Mouse (Mus musculus) bone marrow, adult 2 months (tissue): Measurements from ENCODE around the gene Hibch. TPM values are rescaled to one million over a fixed set of nuclear protein-coding genes. Genes with fewer than 3 reads are reported as not detected.

Source experiments
- H3K27ac ChIP-seq: fragments of 200-500 bp; 2 replicates; pipeline ENCODE4 v1.5.1; 2012; ENCODE audit warnings: low read depth, mild to moderate bottlenecking, control low read depth, inconsistent platforms, low read length; ENCODE audit not compliant: control insufficient read depth, poor library complexity, insufficient read depth
- H3K4me1 ChIP-seq: fragments of 200-500 bp; 2 replicates; pipeline ENCODE4 v1.6.1; 2011; ENCODE audit warnings: low read length; ENCODE audit not compliant: control insufficient read depth, insufficient read depth
- H3K4me3 ChIP-seq: fragments of 200-500 bp; replicated peaks from 2 replicates; pipeline ENCODE3; 2011; ENCODE audit warnings: mild to moderate bottlenecking, low read depth, low read length, control low read depth; ENCODE audit not compliant: control insufficient read depth
- CTCF ChIP-seq: fragments of 200-500 bp; IDR thresholded peaks from 2 replicates; pipeline ENCODE4 v1.5.1; 2011; ENCODE audit warnings: low read length, control low read depth; ENCODE audit not compliant: control insufficient read depth, insufficient read depth
- POLR2A ChIP-seq: fragments of 200-500 bp; IDR thresholded peaks from 2 replicates; pipeline ENCODE4 v1.6.1; 2011; ENCODE audit warnings: low read depth, mild to moderate bottlenecking, control low read depth, low read length, borderline replicate concordance; ENCODE audit not compliant: control insufficient read depth
- WGBS: fragments of 180-500 bp; shearing (Covaris S2); methylation state at CpG from one replicate; pipeline ENCODE4 v1.1.7; 2018; 5-methylcytosine and 5-hydroxymethylcytosine counted together
- polyA plus RNA-seq: library from polyadenylated mRNA; stranded (reverse); fragments of >200 nt; gene quantifications from 2 replicates; pipeline ENCODE4 v1.2.4, GENCODE M21; 2011; ENCODE audit warnings: low replicate concordance; ENCODE audit not compliant: missing spikeins, insufficient read depth, insufficient read length

The Hibch gene
- polyA plus RNA-seq, 1 experiment = 8.8 TPM

GRCm38 (mm10) chr1:52934494-52934893 lies 89.8 kb downstream of the Hibch start:
- Histone ChIP-seq H3K27ac (no peak overlapping the region), H3K4me1 (no peaks in the 10 kb centered on the region), H3K4me3 (no peak overlapping the region)
- 83% methylated on average over 5 of the region's 5 CpGs for WGBS
- TF ChIP-seq CTCF (no peak), POLR2A (no peak)

- 83% methylated on average over 1 of the region's 1 CpGs for WGBS
- TF ChIP-seq CTCF (no peak), POLR2A (no peak)
- H3K4me1 ChIP-seq = no peaks in the 10 kb centered on the region
These were observed 94.3 kb downstream of the Hibch start for GRCm38 (mm10) chr1:52939021-52939420.

GRCm38 (mm10) chr1:52947895-52948294 lies 103.2 kb downstream of the Hibch start:
- WGBS = 79% methylated on average over 5 of the region's 5 CpGs
- H3K4me1 ChIP-seq = no peaks in the 10 kb centered on the region; the same call in 1 of the 2 replicates
- no peak overlapping the region for H3K4me3 ChIP-seq
- no peak for TF ChIP-seq POLR2A
- TF ChIP-seq CTCF = no peak
- H3K27ac ChIP-seq = no peak overlapping the region

More at GRCm38 (mm10) chr1:52939021-52939420, 94.3 kb downstream of the Hibch start:
- H3K27ac ChIP-seq = no peak overlapping the region
- no peak overlapping the region for H3K4me3 ChIP-seq

- Histone ChIP-seq H3K4me3 (no peak overlapping the region), H3K4me1 (no peaks in the 10 kb centered on the region; the same call in 1 of the 2 replicates), H3K27ac (no peak overlapping the region)
- 8% methylated on average over 5 of the region's 5 CpGs for WGBS
- TF ChIP-seq CTCF (no peak), POLR2A (no peak)
These were observed 106.6 kb downstream of the Hibch start for GRCm38 (mm10) chr1:52951146-52951868.

- Histone ChIP-seq H3K4me1 (no peaks in the 10 kb centered on the region; the same call in 1 of the 2 replicates), H3K27ac (no peak overlapping the region), H3K4me3 (no peak overlapping the region)
- 9% methylated on average over 5 of the region's 5 CpGs for WGBS
- TF ChIP-seq POLR2A (no peak), CTCF (no peak)
These were observed 107.4 kb downstream of the Hibch start for GRCm38 (mm10) chr1:52952143-52952542.

- Histone ChIP-seq H3K4me1 (no peaks in the 10 kb centered on the region; the same call in 1 of the 2 replicates), H3K4me3 (peak overlapping the region; percentile 11), H3K27ac (no peak overlapping the region)
- WGBS = under 1% methylated on average over 47 of the region's 47 CpGs
- TF ChIP-seq CTCF (no peak), POLR2A (no peak)
These were observed 108.0 kb downstream of the Hibch start for GRCm38 (mm10) chr1:52952551-52953397.

GRCm38 (mm10) chr1:52953548-52953947 lies 108.8 kb downstream of the Hibch start:
- 72% methylated on average over 4 of the region's 4 CpGs for WGBS
- no peak for TF ChIP-seq CTCF
- Histone ChIP-seq H3K4me3 (no peak overlapping the region), H3K27ac (no peak overlapping the region), H3K4me1 (no peaks in the 10 kb centered on the region; the same call in 1 of the 2 replicates)

GRCm38 (mm10) chr1:52954456-52954855 lies 109.7 kb downstream of the Hibch start:
- H3K4me1 ChIP-seq = no peaks in the 10 kb centered on the region; the same call in 1 of the 2 replicates
- 79% methylated on average over 2 of the region's 2 CpGs for WGBS
- H3K4me3 ChIP-seq = no peak overlapping the region
- TF ChIP-seq POLR2A (no peak), CTCF (no peak)
- H3K27ac ChIP-seq = no peak overlapping the region
